Mouse (Mus musculus) forebrain, embryonic 15.5 days (tissue): Measurements from ENCODE around the gene Pank4. TPM values are rescaled to one million over a fixed set of nuclear protein-coding genes. Genes with fewer than 3 reads are reported as not detected.

Experiments
- ATAC-seq: fragments of 200-750 bp; cut with Nextera tagmentation; replicated peaks from 2 replicates; pipeline ENCODE4 v1.8.0; 2017; ENCODE audit warnings: mild to moderate bottlenecking, moderate TSS enrichment, moderate library complexity
- H3K27ac ChIP-seq: fragments of 300-500 bp; sonication (generic); replicated peaks from 2 replicates; pipeline ENCODE4 v1.5.1; 2015; ENCODE audit warnings: mild to moderate bottlenecking, inconsistent platforms
- H3K27me3 ChIP-seq: fragments of 300-500 bp; sonication (generic); 2 replicates; pipeline ENCODE4 v1.6.1; 2015; ENCODE audit warnings: inconsistent platforms
- H3K36me3 ChIP-seq: fragments of 300-500 bp; sonication (generic); 2 replicates; pipeline ENCODE4 v1.6.1; 2015; ENCODE audit warnings: mild to moderate bottlenecking, inconsistent platforms
- H3K4me1 ChIP-seq: fragments of 300-500 bp; sonication (generic); 2 replicates; pipeline ENCODE4 v1.6.1; 2015; ENCODE audit warnings: inconsistent platforms
- H3K4me2 ChIP-seq: fragments of 300-500 bp; sonication (generic); replicated peaks from 2 replicates; pipeline ENCODE4 v1.6.1; 2015; ENCODE audit warnings: mild to moderate bottlenecking, inconsistent platforms
- H3K4me3 ChIP-seq: fragments of 300-500 bp; sonication (generic); 2 replicates; pipeline ENCODE4 v1.5.1; 2015; ENCODE audit warnings: mild to moderate bottlenecking, inconsistent platforms
- H3K9ac ChIP-seq: fragments of 300-500 bp; sonication (generic); replicated peaks from 2 replicates; pipeline ENCODE4 v1.6.1; 2015; ENCODE audit warnings: mild to moderate bottlenecking, inconsistent platforms
- H3K9me3 ChIP-seq: fragments of 300-500 bp; sonication (generic); 2 replicates; pipeline ENCODE4 v1.6.1; 2016; ENCODE audit warnings: inconsistent platforms
- WGBS: fragments of 180-500 bp; shearing (Covaris S2); methylation state at CpG from one replicate; pipeline ENCODE4 v1.1.7; 2015; ENCODE audit warnings: mixed read lengths; 5-methylcytosine and 5-hydroxymethylcytosine counted together
- polyA plus RNA-seq: library from polyadenylated mRNA; unstranded; fragments of >200 nt; fragmentation: Nextera tagmentation; extraction: Ambion mirVana; gene quantifications from 2 replicates; pipeline ENCODE4 v1.2.1, GENCODE M21; 2015

The Pank4 gene
- polyA plus RNA-seq, 1 experiment from 2014 or later: 48.9 TPM

GRCm38 (mm10) chr4:154961226-154961738 lies 2.6 kb upstream of the Pank4 start:
- peak overlapping the region; percentile 84 for H3K4me2 ChIP-seq
- H3K36me3 ChIP-seq: no peaks in the 10 kb centered on the region
- under 1% methylated on average over 47 of the region's 47 CpGs for WGBS
- no peak for ATAC-seq
- H3K27me3 ChIP-seq: 0 out of 2 replicates have a peak, but pooled peaks cover 3% of the 10 kb centered on the region
- H3K4me1 ChIP-seq: peaks cover 85% of the 10 kb centered on the region
- H3K4me3 ChIP-seq: peak overlapping the region; percentile 82
- peak overlapping the region; percentile 83 for H3K9ac ChIP-seq
- H3K9me3 ChIP-seq: no peaks in the 10 kb centered on the region
- peak overlapping the region; percentile 96 for H3K27ac ChIP-seq

- H3K9ac ChIP-seq: peak overlapping the region; percentile 83
- peak overlapping the region; percentile 84 for H3K4me2 ChIP-seq
- H3K27me3 ChIP-seq: no peaks in the 10 kb centered on the region
- ATAC-seq: no peak
- no peaks in the 10 kb centered on the region for H3K36me3 ChIP-seq
- peak overlapping the region; percentile 96 for H3K27ac ChIP-seq
- H3K4me3 ChIP-seq: peak overlapping the region; percentile 82
- peaks cover 87% of the 10 kb centered on the region for H3K4me1 ChIP-seq
- 2% methylated on average over 13 of the region's 13 CpGs for WGBS
- H3K9me3 ChIP-seq: no peaks in the 10 kb centered on the region
These were observed 2.0 kb upstream of the Pank4 start for GRCm38 (mm10) chr4:154961911-154962310.

- Histone ChIP-seq H3K4me3 (peak overlapping the region; percentile 82), H3K9ac (peak overlapping the region; percentile 83), H3K27me3 (no peaks in the 10 kb centered on the region), H3K4me1 (peaks cover 80% of the 10 kb centered on the region), H3K27ac (peak overlapping the region; percentile 96), H3K4me2 (peak overlapping the region; percentile 84), H3K9me3 (no peaks in the 10 kb centered on the region), H3K36me3 (no peaks in the 10 kb centered on the region)
- 21% methylated on average over 7 of the region's 7 CpGs for WGBS
- no peak for ATAC-seq
These were observed 1.2 kb upstream of the Pank4 start for GRCm38 (mm10) chr4:154962683-154963082.

GRCm38 (mm10) chr4:154963190-154963836 lies 610 bp upstream of the Pank4 start:
- no peaks in the 10 kb centered on the region for H3K9me3 ChIP-seq
- WGBS: 3% methylated on average over 11 of the region's 11 CpGs
- peak overlapping the region; percentile 96 for H3K27ac ChIP-seq
- no peaks in the 10 kb centered on the region for H3K27me3 ChIP-seq
- H3K4me3 ChIP-seq: peak overlapping the region; percentile 82
- peak overlapping the region; percentile 83 for H3K9ac ChIP-seq
- H3K4me2 ChIP-seq: peak overlapping the region; percentile 84
- ATAC-seq: no peak
- H3K4me1 ChIP-seq: peaks cover 73% of the 10 kb centered on the region
- no peaks in the 10 kb centered on the region for H3K36me3 ChIP-seq

GRCm38 (mm10) chr4:154964581-154965235 lies 785 bp downstream of the Pank4 start:
- under 1% methylated on average over 36 of the region's 36 CpGs for WGBS
- no peak for ATAC-seq
- Histone ChIP-seq H3K36me3 (peaks cover 8% of the 10 kb centered on the region), H3K4me1 (peaks cover 59% of the 10 kb centered on the region), H3K4me3 (peak overlapping the region; percentile 82), H3K4me2 (peak overlapping the region; percentile 84), H3K27me3 (no peaks in the 10 kb centered on the region), H3K9me3 (no peaks in the 10 kb centered on the region), H3K9ac (peak overlapping the region; percentile 83), H3K27ac (peak overlapping the region; percentile 96)

- H3K4me1 ChIP-seq: peaks cover 50% of the 10 kb centered on the region
- WGBS: 56% methylated on average over 3 of the region's 3 CpGs
- 0 out of 2 replicates have a peak overlapping the region, but pooled peaks have one; percentile 13 for H3K27ac ChIP-seq
These were observed 1.9 kb downstream of the Pank4 start for GRCm38 (mm10) chr4:154965856-154966255.

GRCm38 (mm10) chr4:154967173-154967572 lies 3.2 kb downstream of the Pank4 start:
- WGBS: 52% methylated on average over 5 of the region's 5 CpGs
- no peak for ATAC-seq

More at GRCm38 (mm10) chr4:154965856-154966255, 1.9 kb downstream of the Pank4 start:
- Histone ChIP-seq H3K9ac (no peak overlapping the region), H3K4me3 (peak overlapping the region; percentile 82; the same call in 1 of the 2 replicates), H3K9me3 (no peaks in the 10 kb centered on the region), H3K27me3 (no peaks in the 10 kb centered on the region), H3K4me2 (0 out of 2 replicates have a peak overlapping the region, but pooled peaks have one; percentile 84), H3K36me3 (peaks cover 20% of the 10 kb centered on the region)
- no peak for ATAC-seq

GRCm38 (mm10) chr4:154972546-154972945 lies 8.6 kb downstream of the Pank4 start:
- Histone ChIP-seq H3K27me3 (no peaks in the 10 kb centered on the region), H3K4me3 (no peak overlapping the region), H3K9ac (no peak overlapping the region), H3K27ac (no peak overlapping the region), H3K36me3 (peaks cover 87% of the 10 kb centered on the region), H3K4me1 (no peaks in the 10 kb centered on the region), H3K9me3 (no peaks in the 10 kb centered on the region), H3K4me2 (no peak overlapping the region)
- ATAC-seq: no peak
- WGBS: 95% methylated on average over 12 of the region's 12 CpGs

More at GRCm38 (mm10) chr4:154967173-154967572, 3.2 kb downstream of the Pank4 start:
- Histone ChIP-seq H3K36me3 (peaks cover 33% of the 10 kb centered on the region), H3K27me3 (no peaks in the 10 kb centered on the region), H3K9me3 (no peaks in the 10 kb centered on the region), H3K27ac (no peak overlapping the region), H3K4me2 (no peak overlapping the region), H3K4me3 (no peak overlapping the region), H3K9ac (no peak overlapping the region), H3K4me1 (peaks cover 39% of the 10 kb centered on the region)

GRCm38 (mm10) chr4:154974163-154974611 lies 10.3 kb downstream of the Pank4 start:
- no peaks in the 10 kb centered on the region for H3K27me3 ChIP-seq
- no peak overlapping the region for H3K4me2 ChIP-seq
- no peak overlapping the region for H3K4me3 ChIP-seq
- ATAC-seq: no peak
- no peaks in the 10 kb centered on the region for H3K9me3 ChIP-seq
- no peaks in the 10 kb centered on the region for H3K4me1 ChIP-seq
- H3K36me3 ChIP-seq: peaks cover 98% of the 10 kb centered on the region
- WGBS: 84% methylated on average over 11 of the region's 11 CpGs
- no peak overlapping the region for H3K27ac ChIP-seq
- H3K9ac ChIP-seq: no peak overlapping the region

- Histone ChIP-seq H3K27ac (no peak overlapping the region), H3K4me3 (no peak overlapping the region), H3K27me3 (0 out of 2 replicates have a peak, but pooled peaks cover 2% of the 10 kb centered on the region), H3K4me1 (0 out of 2 replicates have a peak, but pooled peaks cover 4% of the 10 kb centered on the region), H3K9me3 (no peaks in the 10 kb centered on the region), H3K4me2 (no peak overlapping the region), H3K36me3 (peaks cover 58% of the 10 kb centered on the region), H3K9ac (no peak overlapping the region)
- no peak for ATAC-seq
- WGBS: 93% methylated on average over 4 of the region's 4 CpGs
These were observed 16.2 kb downstream of the Pank4 start for GRCm38 (mm10) chr4:154980110-154980509.

- ATAC-seq: no peak
These were observed 17.2 kb downstream of the Pank4 start for GRCm38 (mm10) chr4:154981076-154981475.

GRCm38 (mm10) chr4:154981530-154981929 lies 17.6 kb downstream of the Pank4 start:
- Histone ChIP-seq H3K27me3 (0 out of 2 replicates have a peak, but pooled peaks cover 2% of the 10 kb centered on the region), H3K27ac (no peak overlapping the region), H3K36me3 (peaks cover 44% of the 10 kb centered on the region), H3K4me2 (no peak overlapping the region), H3K4me3 (no peak overlapping the region), H3K4me1 (peaks cover 12% of the 10 kb centered on the region), H3K9me3 (no peaks in the 10 kb centered on the region), H3K9ac (no peak overlapping the region)
- WGBS: 43% methylated on average over 7 of the region's 7 CpGs
- ATAC-seq: peak; percentile 65

More at GRCm38 (mm10) chr4:154981076-154981475, 17.2 kb downstream of the Pank4 start:
- no peak overlapping the region for H3K9ac ChIP-seq
- H3K4me1 ChIP-seq: peaks cover 9% of the 10 kb centered on the region
- no peak overlapping the region for H3K4me3 ChIP-seq
- WGBS: 85% methylated on average over 6 of the region's 6 CpGs
- no peak overlapping the region for H3K4me2 ChIP-seq
- no peak overlapping the region for H3K27ac ChIP-seq
- no peaks in the 10 kb centered on the region for H3K9me3 ChIP-seq
- peaks cover 48% of the 10 kb centered on the region for H3K36me3 ChIP-seq
- H3K27me3 ChIP-seq: 0 out of 2 replicates have a peak, but pooled peaks cover 2% of the 10 kb centered on the region
